Mouse (Mus musculus) spleen, postnatal 36 days (tissue): ENCODE data around the gene Olfr119.
"Not testable (repeated sequence)": the region's sequence is repeated elsewhere in the genome, so short reads cannot be mapped to it uniquely, and the experiment has no call there.

Source experiments
- DNase-seq, 2 experiments: peaks; one replicate each; pipeline ENCODE4 v3.0.0; 2022; ENCODE audit warnings: low spot score in 2 of 2, mixed read lengths in 1 of 2

Olfr119 gene

DNA sequence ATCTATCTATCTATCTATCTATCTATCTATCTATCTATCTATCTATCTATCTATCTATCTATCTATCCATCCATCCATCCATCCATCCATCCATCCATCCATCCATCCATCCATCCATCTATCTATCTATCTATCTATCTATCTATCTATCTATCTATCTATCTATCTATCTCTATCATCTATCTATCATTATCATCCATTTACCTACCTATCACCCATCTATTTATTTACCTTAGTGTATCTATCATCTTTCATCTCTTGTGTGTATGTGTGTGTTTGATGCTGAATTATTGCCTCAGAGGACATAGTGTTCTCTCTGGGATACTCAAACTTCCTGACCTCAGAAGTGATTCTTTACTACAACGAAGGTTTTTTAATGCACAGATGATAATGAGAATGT is at the start of gene Olfr119:
Gene Olfr119, plus strand, starts transcription at position 301 of the 400 bp plus-strand sequence.
- DNase-seq = not testable (repeated sequence)

DNA sequence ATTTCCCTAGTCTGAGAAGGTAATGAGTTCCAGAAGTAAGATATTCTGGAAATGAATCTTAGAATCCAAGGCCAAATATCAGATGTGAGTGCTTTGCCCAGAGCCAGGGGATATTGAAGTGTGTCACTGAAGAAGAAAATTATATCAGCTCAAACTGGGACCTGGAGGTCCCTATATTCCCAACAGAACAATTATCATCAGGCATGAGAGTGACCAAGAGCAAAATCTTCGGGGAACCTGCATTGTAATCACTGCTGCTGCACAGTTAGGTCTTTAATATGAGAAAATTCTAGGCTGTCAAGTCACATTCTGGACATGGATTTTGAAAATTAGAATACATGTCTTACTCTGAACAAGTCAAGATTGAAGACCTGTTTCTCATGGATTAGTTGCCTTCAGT is 32.7 kb upstream of the Olfr119 start, which contains the start of gene Olfr117:
Gene Olfr117, minus strand, starts transcription at position 101 of the 400 bp plus-strand sequence.
- DNase-seq = no peak

DNA sequence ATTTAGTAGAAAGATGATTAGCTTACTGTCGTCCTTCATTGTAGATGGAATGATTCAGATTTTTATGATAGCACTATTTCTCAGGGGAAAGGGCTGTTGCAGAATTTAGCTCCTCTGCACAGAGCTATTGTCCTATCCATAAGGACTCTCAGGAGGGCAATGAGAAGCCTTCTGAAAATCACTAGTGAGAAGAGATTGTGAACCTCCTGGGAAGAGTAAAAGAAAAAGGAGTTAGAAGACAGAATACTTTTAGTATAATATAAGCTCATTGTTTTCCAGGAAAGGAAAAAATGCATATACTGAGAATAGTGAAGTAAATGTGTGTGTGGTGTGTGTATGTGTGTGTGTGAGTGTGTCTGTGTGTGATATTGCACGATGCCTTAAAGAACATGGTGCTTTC is 29.7 kb upstream of the Olfr119 start, which contains the start of gene Olfr118:
Gene Olfr118, plus strand, starts transcription at position 301 of the 400 bp plus-strand sequence.
- no peak for DNase-seq

DNA sequence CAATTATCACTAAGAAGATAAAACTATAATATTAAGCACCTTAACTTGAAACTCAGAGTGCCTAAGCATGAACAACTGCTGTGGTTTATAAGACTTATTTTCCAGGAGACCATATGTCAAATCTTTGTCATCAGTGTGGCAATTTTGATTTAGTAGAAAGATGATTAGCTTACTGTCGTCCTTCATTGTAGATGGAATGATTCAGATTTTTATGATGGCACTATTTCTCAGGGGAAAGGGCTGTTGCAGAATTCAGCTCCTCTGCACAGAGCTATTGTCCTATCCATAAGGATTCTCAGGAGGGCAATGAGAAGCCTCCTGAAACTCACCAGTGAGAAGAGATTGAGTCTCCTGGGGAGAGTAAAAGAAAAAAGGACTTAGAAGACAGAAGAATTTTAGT is 25.1 kb downstream of the Olfr119 start, which contains the start of gene Olfr120:
Gene Olfr120, plus strand, starts transcription at position 301 of the 400 bp plus-strand sequence.
- no peak for DNase-seq

DNA sequence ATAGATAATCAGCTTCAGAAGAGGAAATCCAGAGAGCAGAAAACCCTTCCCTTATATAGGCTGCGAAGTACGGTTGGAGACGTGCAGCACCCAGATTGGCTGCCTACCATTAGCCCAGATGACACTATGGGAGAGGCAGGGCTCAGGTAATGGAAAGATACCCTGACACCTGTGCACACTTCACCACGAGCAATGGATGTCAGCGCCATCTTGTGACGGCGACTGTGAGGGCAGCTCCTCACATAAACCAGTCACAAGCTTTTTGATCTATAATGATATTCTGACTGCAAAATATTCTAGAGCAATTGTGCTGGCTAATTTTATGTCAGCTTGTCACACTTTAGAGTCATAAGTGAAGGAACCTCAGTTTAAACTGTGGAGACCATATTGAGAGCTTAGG is 41.7 kb downstream of the Olfr119 start:
- DNase-seq = no peak
